In genomic region chr11:86653446-86653845, GRCm38 (mm10) we compare ENCODE assay signal across 9 mouse cellular contexts. TPM values are rescaled to one million over a fixed set of nuclear protein-coding genes. Genes with fewer than 3 reads are reported as not detected.
DNase-seq lines count a peak whose midpoint lies in the region; TF ChIP-seq lines count a peak whose summit lies in the region.
"Had no signal": no experiment of that assay in that cellular context is flagged by ENCODE, and none has a peak within 500 bp of the region (broad histone marks: within the 10 kb centered on the region; RNA-seq: fewer than 3 reads in every experiment).

No protein-coding gene starts in this region.

- peaks cover 2% of the 10 kb centered on the region; the same call in 1 of the 2 replicates for H3K4me1 ChIP-seq in lung, adult 2 months (ENCODE audit: control insufficient read depth, insufficient read depth, low read length)

- peak; percentile 43; the same call in 1 of the 2 replicates for TF ChIP-seq CTCF in lung, adult 2 months (IDR thresholded peaks at IDR 0.05; ENCODE audit: insufficient read depth, low read length)

- no peak overlapping the region for H3K4me3 ChIP-seq in lung, adult 2 months (replicated peaks; ENCODE audit: extremely low read depth, low read depth, low read length)

- no peak for TF ChIP-seq POLR2A in lung, adult 2 months (IDR thresholded peaks at IDR 0.05; ENCODE audit: borderline replicate concordance, extremely low read depth, low read depth, low read length)

- no peaks in the 10 kb centered on the region for H3K27me3 ChIP-seq in splenic B cell, adult 2 months (ENCODE audit: control insufficient read depth, insufficient read depth, low read length, poor library complexity, severe bottlenecking)
- H3K27me3 ChIP-seq: megakaryocyte, embryonic 14.5 days had no signal

- WGBS in lung, adult 2 months, result 13% methylated on average over 3 of the region's 3 CpGs

- intact Hi-C loops in heart, postnatal 25 days (cut with DNase I), result no loop called here

- DNase-seq in heart, adult 11 months, result peak; percentile 85
- DNase-seq in heart, postnatal 25 days (ENCODE audit: low spot score), result no peak
- peak; percentile 92 for DNase-seq in 3T3-L1 (ENCODE audit: low read depth, low spot score)
- peak; percentile 56 for DNase-seq in T-cell, adult 2 months (ENCODE audit: low spot score)
- DNase-seq in embryo, embryonic 11 days, result peak; percentile 76
- peak; percentile 93 for DNase-seq in induced T-regulatory cell, adult 2 months (ENCODE audit: low read depth)
- DNase-seq in lung, adult 2 months, result no peak
- peak; percentile 79 for DNase-seq in splenic B cell, adult 2 months (ENCODE audit: low read depth, low spot score)

- H3K36me3 ChIP-seq in splenic B cell, adult 2 months (ENCODE audit: control insufficient read depth, insufficient read depth, low read length, poor library complexity, severe bottlenecking), result peaks cover 3% of the 10 kb centered on the region

RNA-seq across cellular contexts. Expression of gene Vmp1, which starts 30.2 kb away (rescaled TPM):
- 10 to 100 TPM; 63.1 to 66.1 TPM for total RNA-seq in heart, postnatal 25 days (2021)
- 41.0 and 65.3 TPM in 2 replicates for polyA plus RNA-seq in lung, adult 2 months (2012; rRNA removed)

RNA-seq across cellular contexts. Expression of gene Ptrh2, which starts 30.3 kb away (rescaled TPM):
- total RNA-seq in heart, postnatal 25 days (2021), result 1 to 10 TPM; 6.3 to 6.5 TPM
- 2.2 and 3.8 TPM in 2 replicates for polyA plus RNA-seq in lung, adult 2 months (2012; rRNA removed)

Comparison
In these comparisons a context has a peak if more than half of its experiments do, and no peak if none do; other contexts are left out.
1. DNase-seq: peak in heart, adult 11 months (single experiment), 3T3-L1 (single experiment), T-cell, adult 2 months (single experiment), embryo, embryonic 11 days (single experiment), induced T-regulatory cell, adult 2 months (single experiment) and splenic B cell, adult 2 months (single experiment); none in heart, postnatal 25 days (single experiment) and lung, adult 2 months (single experiment).